ENCODE assay signal across 30 mouse cellular contexts in the genomic region with DNA sequence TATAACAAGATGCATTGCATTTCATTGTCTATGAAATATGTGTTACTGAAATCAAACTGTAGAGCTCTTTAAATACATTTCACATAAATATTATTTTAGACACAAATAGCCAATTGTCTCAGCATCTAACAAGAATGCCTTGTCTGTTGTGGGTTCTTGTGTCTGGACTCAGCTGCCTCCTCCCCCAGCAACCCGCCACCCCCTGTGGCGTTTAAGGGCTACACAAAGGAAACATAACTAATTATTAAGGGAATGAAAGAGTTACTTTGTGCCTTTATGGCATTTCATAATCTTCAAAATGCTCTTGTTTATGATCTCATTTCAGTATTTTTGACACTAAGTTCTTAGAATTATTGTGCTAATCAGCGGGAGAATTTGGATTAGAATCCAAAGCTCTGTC.
"Had no signal": no experiment of that assay in that cellular context is flagged by ENCODE, and none has a peak within 500 bp of the region (broad histone marks: within the 10 kb centered on the region; RNA-seq: fewer than 3 reads in every experiment).

No protein-coding gene starts in this region.

- H3K9me3 ChIP-seq: limb, embryonic 10.5 days; limb, embryonic 12.5 days; limb, embryonic 13.5 days; limb, embryonic 15.5 days; liver, embryonic 12.5 days; liver, embryonic 13.5 days; liver, embryonic 15.5 days; lung, embryonic 15.5 days; midbrain, embryonic 10.5 days; midbrain, embryonic 12.5 days; midbrain, embryonic 15.5 days had no signal

- H3K4me3 ChIP-seq: left cerebral cortex, adult 2 months; limb, embryonic 10.5 days; limb, embryonic 12.5 days; limb, embryonic 13.5 days; limb, embryonic 15.5 days; liver, embryonic 12.5 days; liver, embryonic 13.5 days; liver, embryonic 15.5 days; lung, embryonic 15.5 days; megakaryocyte, embryonic 14.5 days; midbrain, embryonic 10.5 days; midbrain, embryonic 12.5 days; midbrain, embryonic 15.5 days; myocyte had no signal

- H3K9ac ChIP-seq: limb, embryonic 12.5 days; limb, embryonic 13.5 days; limb, embryonic 15.5 days; liver, embryonic 12.5 days; liver, embryonic 13.5 days; liver, embryonic 14.5 days; liver, embryonic 15.5 days; liver, postnatal 0 days; lung, embryonic 14.5 days; lung, embryonic 15.5 days; midbrain, embryonic 12.5 days; midbrain, embryonic 15.5 days had no signal

- DNase-seq: left cerebral cortex, postnatal 4 days; liver; liver, embryonic 13.5 days; liver, postnatal 0 days; lung, adult 18-20 months; lung, adult 2 months; lung, embryonic 14.5 days; lung, postnatal 10 days; lung, postnatal 14 days; lung, postnatal 36 days; lung, postnatal 4 days; midbrain, embryonic 14.5 days had no signal

- H3K4me1 ChIP-seq: limb, embryonic 10.5 days; limb, embryonic 12.5 days; limb, embryonic 13.5 days; limb, embryonic 15.5 days; liver, embryonic 12.5 days; liver, embryonic 13.5 days; liver, embryonic 15.5 days; lung, embryonic 15.5 days; megakaryocyte, embryonic 14.5 days; midbrain, embryonic 10.5 days; midbrain, embryonic 12.5 days; midbrain, embryonic 15.5 days had no signal

- H3K27ac ChIP-seq: left cerebral cortex, adult 2 months; limb, embryonic 10.5 days; limb, embryonic 12.5 days; limb, embryonic 13.5 days; limb, embryonic 15.5 days; liver, embryonic 12.5 days; liver, embryonic 13.5 days; liver, embryonic 14.5 days; liver, embryonic 15.5 days; lung, embryonic 15.5 days; macrophage; midbrain, embryonic 10.5 days; midbrain, embryonic 12.5 days; midbrain, embryonic 15.5 days had no signal

- H3K27me3 ChIP-seq: limb, embryonic 12.5 days; limb, embryonic 13.5 days; limb, embryonic 15.5 days; liver, embryonic 12.5 days; liver, embryonic 13.5 days; liver, embryonic 15.5 days; lung, embryonic 15.5 days; megakaryocyte, embryonic 14.5 days; midbrain, embryonic 12.5 days; midbrain, embryonic 15.5 days had no signal

- ATAC-seq: liver, embryonic 12.5 days; liver, postnatal 0 days; lung, postnatal 0 days; midbrain, embryonic 15.5 days; midbrain, embryonic 16.5 days had no signal

- H3K4me2 ChIP-seq: limb, embryonic 12.5 days; limb, embryonic 13.5 days; limb, embryonic 15.5 days; liver, embryonic 11.5 days; liver, embryonic 12.5 days; liver, embryonic 13.5 days; liver, embryonic 15.5 days; lung, embryonic 14.5 days; lung, embryonic 15.5 days; midbrain, embryonic 12.5 days; midbrain, embryonic 15.5 days had no signal

- H3K36me3 ChIP-seq: limb, embryonic 10.5 days; limb, embryonic 12.5 days; limb, embryonic 15.5 days; liver, embryonic 12.5 days; liver, embryonic 13.5 days; liver, embryonic 15.5 days; lung, embryonic 15.5 days; midbrain, embryonic 10.5 days; midbrain, embryonic 12.5 days; midbrain, embryonic 15.5 days had no signal
